Mouse (Mus musculus): ENCODE results near the gene Gpsm3. TPM values are rescaled to one million over a fixed set of nuclear protein-coding genes. Genes with fewer than 3 reads are reported as not detected.

Gpsm3 gene
- total and polyA plus RNA-seq, 3 experiments: 13.0 to 38.7 (median 18.2) TPM

DNA sequence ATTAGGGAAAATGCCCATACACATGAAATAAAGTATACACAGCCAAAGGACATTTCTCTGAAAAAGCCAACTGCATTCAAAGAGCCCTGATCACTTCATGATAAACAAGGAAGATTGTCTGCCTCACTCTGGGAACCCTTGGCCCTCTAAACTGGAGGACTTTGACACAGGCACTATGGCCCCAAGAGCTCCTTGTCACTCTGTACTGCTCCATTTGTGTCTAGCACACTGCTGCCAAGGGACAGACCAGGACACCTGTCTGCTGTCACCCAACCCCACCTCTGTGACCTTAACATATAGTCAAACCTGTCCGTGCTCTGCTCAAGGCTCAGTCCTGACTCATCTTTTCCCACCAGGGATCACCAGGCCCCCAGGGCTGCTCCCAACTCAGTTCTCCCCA, 42.8 kb upstream of the Gpsm3 start:
- dilution Hi-C loops (cut with MboI; ENCODE audit: extremely low pct_ligation_motif_present, extremely low pct_unique_long_range_greater_than_20kb, low sequenced_read_pairs): no loop called here

DNA sequence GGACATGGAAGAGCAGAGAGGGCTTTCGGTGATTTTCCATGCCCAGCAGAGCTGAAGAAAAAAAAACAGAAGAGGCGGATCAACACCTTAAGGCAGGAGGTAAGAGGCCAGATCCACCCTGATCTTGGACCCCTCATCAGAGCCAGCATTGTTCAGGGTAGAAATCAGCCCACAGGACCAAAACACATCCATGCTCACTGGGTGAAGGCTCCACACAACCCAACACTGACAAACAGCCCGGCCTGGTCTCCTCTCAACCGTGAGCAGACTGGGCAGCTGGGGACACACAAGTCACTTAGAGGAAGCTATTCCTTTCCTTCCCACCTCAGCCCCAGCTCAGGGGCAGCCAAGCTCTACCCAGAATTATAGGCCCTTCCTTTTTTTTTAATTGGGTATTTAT, 42.0 kb upstream of the Gpsm3 start:
- dilution Hi-C loops (cut with MboI; ENCODE audit: extremely low pct_ligation_motif_present, extremely low pct_unique_long_range_greater_than_20kb, low sequenced_read_pairs) (no loop called here), in situ Hi-C loops (cut with MboI; ENCODE audit: low pct_ligation_motif_present, low pct_unique_long_range_greater_than_20kb, low sequenced_read_pairs) (loop anchor here (10.0 kb wide), 1 partner anchor 123 kb away; no protein-coding TSS in a partner anchor)

More for the DNA sequence above, 42.8 kb upstream of the Gpsm3 start:
- H3K79me2 ChIP-seq (replicated peaks; ENCODE audit: control insufficient read depth, extremely low read depth, insufficient read depth, poor library complexity, severe bottlenecking): no peaks in the 10 kb centered on the region
- no peak overlapping the region for H3K9ac ChIP-seq (ENCODE audit: insufficient read depth, low read depth)
- no peak overlapping the region for H3K4me3 ChIP-seq (replicated peaks in 1 of 3; ENCODE audit: low read depth in 2 of 3, low read length in 2 of 3, poor library complexity in 1 of 3)
- TF ChIP-seq CHD1 (IDR thresholded peaks at IDR 0.05; ENCODE audit: low read depth, low read length): no peak
- TF ChIP-seq EP300 (IDR thresholded peaks at IDR 0.05; ENCODE audit: low read length): no peak
- no peak for TF ChIP-seq E2F4 (IDR thresholded peaks at IDR 0.05; ENCODE audit: insufficient replicate concordance, low read depth, low read length)
- TF ChIP-seq MAFK (IDR thresholded peaks at IDR 0.05; ENCODE audit: insufficient replicate concordance, low read length): no peak
- TF ChIP-seq JUND (conservative IDR thresholded peaks at IDR 0.05; ENCODE audit: low read depth, low read length): no peak
- H3K27me3 ChIP-seq (replicated peaks): no peaks in the 10 kb centered on the region
- H3K27ac ChIP-seq (ENCODE audit: insufficient read depth, low read depth): no peak overlapping the region
- in situ Hi-C loops (cut with MboI; ENCODE audit: low pct_ligation_motif_present, low pct_unique_long_range_greater_than_20kb, low sequenced_read_pairs): loop anchor here (10.0 kb wide), 1 partner anchor 122 kb away; no protein-coding TSS in a partner anchor
- H3K4me2 ChIP-seq (ENCODE audit: insufficient read depth, low read depth, poor library complexity, severe bottlenecking): no peak overlapping the region
- H3K9me3 ChIP-seq (replicated peaks; ENCODE audit: low read length): no peaks in the 10 kb centered on the region
- H3K4me1 ChIP-seq (ENCODE audit: control insufficient read depth in 1 of 2, insufficient read depth in 2 of 2): peaks cover 0 to 19% of the 10 kb centered on the region in 2 experiments; a peak in 2 of 4 replicates
- peak; percentile 15 for DNase-seq (ENCODE audit: extremely low read depth)
- H3K36me3 ChIP-seq (replicated peaks in 1 of 2; ENCODE audit: control insufficient read depth in 1 of 2, insufficient read depth in 1 of 2, low read length in 1 of 2): peaks cover 12 to 37% of the 10 kb centered on the region in 2 experiments

DNA sequence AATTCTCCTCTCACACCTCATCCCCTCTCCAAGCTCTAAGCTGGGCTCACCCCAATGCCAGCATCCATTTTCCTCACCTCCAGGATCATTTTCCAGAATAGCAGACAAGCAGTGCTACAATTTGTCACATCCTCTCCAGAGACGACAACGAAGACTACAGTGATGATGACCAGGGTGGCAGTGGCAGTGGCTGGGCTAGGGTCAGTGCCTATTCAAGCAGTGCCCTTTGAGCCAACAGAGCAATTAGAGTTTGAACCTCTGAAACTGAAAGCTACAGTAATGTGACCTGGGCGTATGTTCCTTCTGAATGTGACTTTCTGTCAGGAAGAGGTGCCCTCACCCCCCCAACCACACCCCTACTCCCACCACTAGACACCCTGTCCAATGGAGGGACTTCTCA, 40.5 kb upstream of the Gpsm3 start:
- no peak overlapping the region for H3K4me2 ChIP-seq (ENCODE audit: insufficient read depth, low read depth, poor library complexity, severe bottlenecking)
- no peak overlapping the region for H3K9ac ChIP-seq (ENCODE audit: insufficient read depth, low read depth)
- no peak overlapping the region for H3K4me3 ChIP-seq (replicated peaks in 1 of 3; ENCODE audit: low read depth in 2 of 3, low read length in 2 of 3, poor library complexity in 1 of 3)
- dilution Hi-C loops (cut with MboI; ENCODE audit: extremely low pct_ligation_motif_present, extremely low pct_unique_long_range_greater_than_20kb, low sequenced_read_pairs): no loop called here
- TF ChIP-seq ZMIZ1 (IDR thresholded peaks at IDR 0.05; ENCODE audit: low read depth, low read length): no peak
- TF ChIP-seq MAX (IDR thresholded peaks at IDR 0.05; ENCODE audit: low read length): no peak
- no peak for TF ChIP-seq KAT2A (IDR thresholded peaks at IDR 0.05; ENCODE audit: insufficient replicate concordance, low read length)
- no peak for TF ChIP-seq CTCF (conservative IDR thresholded peaks at IDR 0.05 in 1 of 2, IDR thresholded peaks at IDR 0.05 in 1 of 2; ENCODE audit: low read depth in 2 of 2, low read length in 2 of 2)
- no peak for TF ChIP-seq ZC3H11A (IDR thresholded peaks at IDR 0.05; ENCODE audit: low read depth, low read length)
- no peak for TF ChIP-seq ELF1 (IDR thresholded peaks at IDR 0.05; ENCODE audit: low read depth, low read length)
- TF ChIP-seq MYC (IDR thresholded peaks at IDR 0.05; ENCODE audit: low read depth, low read length): no peak
- TF ChIP-seq MXI1 (IDR thresholded peaks at IDR 0.05; ENCODE audit: low read depth, low read length): no peak
- TF ChIP-seq SMC3 (IDR thresholded peaks at IDR 0.05; ENCODE audit: low read depth, low read length): no peak
- H3K27ac ChIP-seq (ENCODE audit: insufficient read depth, low read depth): no peak overlapping the region
- H3K79me2 ChIP-seq (replicated peaks; ENCODE audit: control insufficient read depth, extremely low read depth, insufficient read depth, poor library complexity, severe bottlenecking): no peaks in the 10 kb centered on the region
- in situ Hi-C loops (cut with MboI; ENCODE audit: low pct_ligation_motif_present, low pct_unique_long_range_greater_than_20kb, low sequenced_read_pairs): loop anchor here (10.0 kb wide), 1 partner anchor 124 kb away; no protein-coding TSS in a partner anchor
- no peaks in the 10 kb centered on the region for H3K27me3 ChIP-seq (replicated peaks)
- DNase-seq (ENCODE audit: extremely low read depth): no peak
- peaks cover 12 to 44% of the 10 kb centered on the region in 2 experiments for H3K36me3 ChIP-seq (replicated peaks in 1 of 2; ENCODE audit: control insufficient read depth in 1 of 2, insufficient read depth in 1 of 2, low read length in 1 of 2)
- H3K9me3 ChIP-seq (replicated peaks; ENCODE audit: low read length): no peaks in the 10 kb centered on the region
- peaks cover 0 to 7% of the 10 kb centered on the region in 2 experiments; a peak in 2 of 4 replicates for H3K4me1 ChIP-seq (ENCODE audit: control insufficient read depth in 1 of 2, insufficient read depth in 2 of 2)

More for the DNA sequence above, 42.0 kb upstream of the Gpsm3 start:
- TF ChIP-seq SMC3 (IDR thresholded peaks at IDR 0.05; ENCODE audit: low read depth, low read length) (no peak), USF1 (IDR thresholded peaks at IDR 0.05; ENCODE audit: low read depth, low read length) (no peak), MEF2A (IDR thresholded peaks at IDR 0.05; ENCODE audit: borderline replicate concordance, low read depth, low read length) (no peak), ZNF384 (IDR thresholded peaks at IDR 0.05; ENCODE audit: low read depth, low read length) (no peak)
- no peak overlapping the region for H3K4me3 ChIP-seq (replicated peaks in 1 of 3; ENCODE audit: low read depth in 2 of 3, low read length in 2 of 3, poor library complexity in 1 of 3)
- H3K9ac ChIP-seq (ENCODE audit: insufficient read depth, low read depth): no peak overlapping the region
- H3K9me3 ChIP-seq (replicated peaks; ENCODE audit: low read length): no peaks in the 10 kb centered on the region
- H3K4me1 ChIP-seq (ENCODE audit: control insufficient read depth in 1 of 2, insufficient read depth in 2 of 2): peaks cover 0 to 13% of the 10 kb centered on the region in 2 experiments; a peak in 2 of 4 replicates
- H3K36me3 ChIP-seq (replicated peaks in 1 of 2; ENCODE audit: control insufficient read depth in 1 of 2, insufficient read depth in 1 of 2, low read length in 1 of 2): peaks cover 12 to 36% of the 10 kb centered on the region in 2 experiments
- DNase-seq (ENCODE audit: extremely low read depth): no peak
- H3K4me2 ChIP-seq (ENCODE audit: insufficient read depth, low read depth, poor library complexity, severe bottlenecking): no peak overlapping the region
- H3K27ac ChIP-seq (ENCODE audit: insufficient read depth, low read depth): no peak overlapping the region
- H3K27me3 ChIP-seq (replicated peaks): no peaks in the 10 kb centered on the region
- no peaks in the 10 kb centered on the region for H3K79me2 ChIP-seq (replicated peaks; ENCODE audit: control insufficient read depth, extremely low read depth, insufficient read depth, poor library complexity, severe bottlenecking)

Measured in CH12.LX (cell line).